Mouse (Mus musculus) limb, embryonic 11.5 days (tissue): ENCODE results near the gene Aadac. TPM values are rescaled to one million over a fixed set of nuclear protein-coding genes. Genes with fewer than 3 reads are reported as not detected.

ENCODE experiments used
- ATAC-seq: fragments of 200-750 bp; cut with Nextera tagmentation; 2 replicates; pipeline ENCODE4 v1.8.0; 2017; ENCODE audit warnings: low read depth; ENCODE audit not compliant: insufficient number of reproducible peaks, low FRiP score, low TSS enrichment
- DNase-seq: peaks from one replicate; pipeline ENCODE4 v3.0.0-alpha.2; 2015; ENCODE audit warnings: low spot score
- H3K27ac ChIP-seq: fragments of 300-500 bp; sonication (generic); replicated peaks from 2 replicates; pipeline ENCODE4 v1.5.1; 2014; ENCODE audit warnings: low read depth, mild to moderate bottlenecking, low read length
- H3K27me3 ChIP-seq: fragments of 300-500 bp; sonication (generic); 2 replicates; pipeline ENCODE4 v1.6.1; 2014; ENCODE audit warnings: mild to moderate bottlenecking, low read length, mixed read lengths; ENCODE audit not compliant: control insufficient read depth, insufficient read depth
- H3K36me3 ChIP-seq: fragments of 300-500 bp; sonication (generic); 2 replicates; pipeline ENCODE4 v1.6.1; 2014; ENCODE audit warnings: mild to moderate bottlenecking, low read length, moderate library complexity, mixed read lengths; ENCODE audit not compliant: control insufficient read depth, insufficient read depth
- H3K4me1 ChIP-seq: fragments of 300-500 bp; sonication (generic); 2 replicates; pipeline ENCODE4 v1.6.1; 2014; ENCODE audit warnings: low read length, mixed read lengths; ENCODE audit not compliant: control insufficient read depth, insufficient read depth
- H3K4me2 ChIP-seq: fragments of 300-500 bp; sonication (generic); 2 replicates; pipeline ENCODE4 v1.6.1; 2014; ENCODE audit warnings: low read depth, mild to moderate bottlenecking, moderate library complexity; ENCODE audit not compliant: severe bottlenecking
- H3K4me3 ChIP-seq: fragments of 300-500 bp; sonication (generic); 2 replicates; pipeline ENCODE4 v1.5.1; 2014; ENCODE audit warnings: low read depth, low read length
- H3K9ac ChIP-seq: fragments of 300-500 bp; sonication (generic); 2 replicates; pipeline ENCODE4 v1.6.1; 2014; ENCODE audit warnings: mild to moderate bottlenecking, low read length
- H3K9me3 ChIP-seq: fragments of 300-500 bp; sonication (generic); 2 replicates; pipeline ENCODE4 v1.6.1; 2016; ENCODE audit warnings: low read length; ENCODE audit not compliant: control insufficient read depth
- WGBS: fragments of 180-500 bp; shearing (Covaris S2); extraction: QIAGEN DNeasy Blood & Tissue Kit; methylation state at CpG from one replicate; pipeline ENCODE4 v1.1.7; 2014; 5-methylcytosine and 5-hydroxymethylcytosine counted together
- polyA plus RNA-seq: library from polyadenylated mRNA; unstranded; fragments of >200 nt; fragmentation: Nextera tagmentation; extraction: Ambion mirVana; gene quantifications from 2 replicates; pipeline ENCODE4 v1.2.1, GENCODE M21; 2014

Gene Aadac
- polyA plus RNA-seq, 1 experiment from 2014 or later = not detected

DNA sequence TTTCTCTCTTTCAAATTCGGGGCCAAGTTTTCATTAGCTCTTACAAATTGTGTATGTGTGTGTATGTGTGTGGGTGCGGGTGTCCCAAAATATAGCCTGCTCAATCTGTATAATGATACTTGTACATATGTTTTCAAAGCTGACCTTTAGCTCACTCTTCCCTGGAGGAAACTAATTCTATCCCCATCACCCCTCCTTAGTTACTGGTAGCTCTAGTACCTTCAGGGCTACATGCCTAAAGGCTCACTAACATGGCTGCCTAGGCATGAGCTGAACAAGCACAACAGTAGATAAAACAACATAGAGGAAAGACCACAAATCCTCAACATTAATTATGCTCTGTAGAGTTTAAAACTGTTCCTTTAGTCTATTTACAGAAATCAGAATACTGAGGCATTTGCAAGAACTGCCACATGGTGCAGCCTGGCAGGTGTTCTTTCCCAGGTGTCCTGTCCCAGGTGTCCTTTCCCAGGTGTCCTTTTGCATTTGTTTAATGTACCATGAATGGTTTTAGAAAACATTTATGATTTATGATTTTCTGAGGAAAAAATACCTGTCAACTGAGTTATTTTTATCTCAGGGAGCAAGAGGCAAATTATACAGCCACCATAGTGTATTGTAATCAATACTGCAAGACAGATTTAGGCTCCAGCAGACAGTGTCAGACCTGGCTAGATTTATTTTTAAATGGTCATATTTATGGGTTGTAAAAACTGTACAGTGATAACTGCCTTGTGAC lies 31.7 kb downstream of the Aadac start:
- WGBS = 86% methylated on average over 2 of the region's 2 CpGs
- ATAC-seq (no peak), DNase-seq (no peak)
- Histone ChIP-seq H3K9ac (no peak overlapping the region), H3K4me1 (no peaks in the 10 kb centered on the region), H3K4me2 (no peak overlapping the region), H3K4me3 (no peak overlapping the region), H3K36me3 (no peaks in the 10 kb centered on the region), H3K27me3 (no peaks in the 10 kb centered on the region), H3K9me3 (no peaks in the 10 kb centered on the region), H3K27ac (no peak overlapping the region)

DNA sequence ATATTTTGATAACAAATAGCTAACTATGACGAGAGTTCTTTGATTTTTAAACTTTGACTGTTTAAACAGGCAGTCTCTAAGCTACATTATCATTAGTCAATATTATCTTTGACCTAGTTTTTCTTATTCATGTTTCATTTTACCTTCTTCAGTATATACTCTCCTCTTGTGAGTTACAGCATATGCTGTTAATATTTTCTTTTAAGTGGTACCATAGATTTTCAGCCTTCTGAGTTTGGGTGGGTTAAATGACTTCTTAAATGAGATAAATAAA lies 32.2 kb downstream of the Aadac start:
- Histone ChIP-seq H3K4me1 (no peaks in the 10 kb centered on the region), H3K9me3 (no peaks in the 10 kb centered on the region), H3K27ac (no peak overlapping the region), H3K27me3 (no peaks in the 10 kb centered on the region), H3K36me3 (no peaks in the 10 kb centered on the region), H3K9ac (no peak overlapping the region), H3K4me2 (no peak overlapping the region), H3K4me3 (no peak overlapping the region)
- WGBS = 79% methylated on average over 1 of the region's 1 CpGs
- no peak for DNase-seq
- no peak for ATAC-seq

DNA sequence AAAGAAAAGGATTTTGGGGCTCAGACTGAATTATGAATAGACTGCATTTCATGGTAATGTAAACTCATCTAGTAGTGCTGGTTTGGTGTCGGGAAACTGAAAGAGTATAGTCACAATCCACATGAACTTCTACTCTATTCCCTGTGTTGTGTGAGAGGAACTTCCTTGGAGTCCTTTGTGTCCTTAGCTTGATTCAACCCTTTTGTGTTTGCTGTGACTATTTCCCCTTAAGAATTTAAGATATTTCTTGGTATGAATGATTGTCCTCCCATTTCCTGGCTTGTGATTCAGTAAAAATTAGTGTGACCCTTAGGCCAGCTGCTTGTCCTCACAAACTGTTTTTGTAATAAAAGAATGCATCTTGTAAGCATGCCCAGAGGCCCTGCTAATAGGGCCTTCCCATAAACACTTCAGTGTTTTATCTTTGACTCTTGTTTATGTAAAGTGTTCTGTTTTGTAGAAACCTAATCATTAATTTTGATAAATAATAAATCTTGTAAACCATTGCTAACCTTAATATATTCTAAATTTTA lies 53.4 kb downstream of the Aadac start:
- ATAC-seq (no peak), DNase-seq (no peak)
- Histone ChIP-seq H3K27me3 (no peaks in the 10 kb centered on the region), H3K4me2 (no peak overlapping the region), H3K4me3 (no peak overlapping the region), H3K27ac (no peak overlapping the region), H3K4me1 (no peaks in the 10 kb centered on the region), H3K36me3 (no peaks in the 10 kb centered on the region), H3K9me3 (no peaks in the 10 kb centered on the region), H3K9ac (no peak overlapping the region)
- WGBS = 85% methylated on average over 1 of the region's 1 CpGs

DNA sequence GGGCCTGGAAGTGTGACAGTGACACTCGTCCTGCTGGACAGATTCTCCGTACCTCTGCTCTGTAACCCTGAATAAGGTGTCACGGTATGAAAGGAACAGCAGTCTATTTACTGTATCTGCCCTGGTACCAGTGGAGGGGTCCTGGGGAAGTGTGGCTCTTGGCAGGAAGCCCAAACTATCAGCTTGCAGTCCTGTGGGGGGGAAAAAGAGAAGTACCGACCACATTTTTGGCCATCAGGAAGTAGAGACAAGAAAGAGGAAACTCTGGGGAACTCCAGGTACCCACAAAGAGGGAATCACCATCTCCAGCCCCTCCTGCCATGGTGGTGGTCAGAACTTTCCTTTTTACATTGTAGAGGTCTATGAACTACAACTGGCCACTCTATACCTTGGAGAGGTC lies 55.1 kb downstream of the Aadac start:
- H3K9me3 ChIP-seq = no peaks in the 10 kb centered on the region
- no peak overlapping the region for H3K9ac ChIP-seq
- no peak overlapping the region for H3K27ac ChIP-seq
- no peaks in the 10 kb centered on the region for H3K27me3 ChIP-seq
- H3K36me3 ChIP-seq = no peaks in the 10 kb centered on the region
- H3K4me2 ChIP-seq = no peak overlapping the region
- H3K4me1 ChIP-seq = no peaks in the 10 kb centered on the region
- ATAC-seq (no peak), DNase-seq (no peak)
- no peak overlapping the region for H3K4me3 ChIP-seq
- WGBS = 84% methylated on average over 4 of the region's 4 CpGs

DNA sequence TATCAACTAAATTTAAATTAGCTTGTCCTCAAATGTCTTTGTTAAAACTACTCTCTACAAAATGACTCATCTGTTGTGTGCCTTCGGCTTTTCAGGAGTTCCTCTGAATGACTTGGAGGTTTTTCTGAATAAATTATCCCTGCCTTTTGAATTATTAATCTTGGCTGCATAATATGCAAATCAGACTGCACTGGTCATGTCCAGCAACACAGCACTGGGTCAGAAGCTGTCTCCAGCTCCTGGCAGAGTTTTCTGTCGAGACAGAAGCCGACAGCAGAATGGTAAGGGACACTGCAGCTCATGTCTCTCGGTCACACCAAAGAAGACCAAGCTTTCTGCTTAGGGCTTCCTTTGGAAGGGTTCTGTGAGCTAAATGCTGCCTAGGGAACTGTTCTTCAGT lies 56.1 kb downstream of the Aadac start, which contains the start of gene Sucnr1:
TSS of gene Sucnr1 (plus strand) at position 222 of the 400 bp plus-strand sequence.
- no peak for DNase-seq
- Histone ChIP-seq H3K4me3 (no peak within 1 kb of the TSS), H3K27ac (no peak within 1 kb of the TSS), H3K9ac (no peak within 1 kb of the TSS), H3K4me2 (no peak within 1 kb of the TSS), H3K36me3 (no peaks in the 10 kb centered on the region), H3K4me1 (no peaks in the 10 kb centered on the region), H3K27me3 (no peaks in the 10 kb centered on the region), H3K9me3 (no peaks in the 10 kb centered on the region)
- ATAC-seq = no peak
- 86% methylated on average over 4 of the region's 4 CpGs for WGBS

DNA sequence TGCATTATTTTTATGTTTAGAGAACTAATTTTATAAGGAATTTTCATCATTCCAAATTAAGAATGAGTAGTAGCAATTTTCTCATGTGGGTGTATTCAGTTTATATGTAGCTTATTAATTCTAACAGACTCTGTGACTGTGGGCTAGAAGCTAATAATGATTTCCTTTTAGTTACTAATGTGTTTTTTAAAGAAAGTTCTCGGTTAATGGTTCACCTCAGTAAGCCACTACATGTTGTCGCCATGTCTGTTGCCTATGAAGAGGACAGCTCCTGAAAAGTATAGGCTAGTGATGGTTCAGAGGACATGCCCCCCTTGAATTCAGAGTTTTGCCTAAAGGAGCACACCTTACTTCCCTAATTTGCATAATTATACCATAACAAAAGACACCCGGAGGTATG lies 57.2 kb downstream of the Aadac start:
- Histone ChIP-seq H3K4me3 (no peak overlapping the region), H3K9ac (no peak overlapping the region), H3K9me3 (no peaks in the 10 kb centered on the region), H3K36me3 (no peaks in the 10 kb centered on the region), H3K27ac (no peak overlapping the region), H3K4me1 (no peaks in the 10 kb centered on the region), H3K27me3 (no peaks in the 10 kb centered on the region), H3K4me2 (no peak overlapping the region)
- ATAC-seq = no peak
- DNase-seq = no peak
- WGBS = 88% methylated on average over 3 of the region's 3 CpGs

DNA sequence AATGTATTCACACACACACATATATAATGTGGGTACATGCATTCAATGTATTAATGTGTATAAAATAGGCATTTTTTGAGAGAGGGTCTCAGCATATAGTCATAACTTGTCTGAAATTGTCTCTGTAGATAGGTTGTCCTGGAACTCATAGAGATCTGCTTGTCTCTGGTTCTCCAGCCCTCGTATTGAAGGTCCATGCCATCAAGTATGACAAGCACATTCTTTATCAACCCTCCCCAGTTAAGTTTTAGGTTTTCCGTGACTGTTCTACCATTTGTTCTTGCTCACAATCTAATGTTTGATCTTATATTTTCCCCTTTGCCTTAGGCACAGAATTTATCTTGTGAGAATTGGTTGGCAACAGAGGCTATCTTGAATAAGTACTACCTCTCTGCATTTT lies 60.2 kb downstream of the Aadac start:
- DNase-seq (no peak), ATAC-seq (no peak)
- Histone ChIP-seq H3K9me3 (no peaks in the 10 kb centered on the region), H3K4me1 (no peaks in the 10 kb centered on the region), H3K9ac (no peak overlapping the region), H3K27me3 (no peaks in the 10 kb centered on the region), H3K36me3 (no peaks in the 10 kb centered on the region), H3K4me2 (no peak overlapping the region), H3K27ac (no peak overlapping the region), H3K4me3 (no peak overlapping the region)
- whole genome bisulfite sequencing = 91% methylated on average over 2 of the region's 2 CpGs
